Mouse (Mus musculus) kidney, embryonic 16.5 days (tissue): ENCODE measurements around the gene Aff1. TPM values are rescaled to one million over a fixed set of nuclear protein-coding genes. Genes with fewer than 3 reads are reported as not detected.

Experiments
- ATAC-seq: fragments of 200-750 bp; cut with Nextera tagmentation; 2 replicates; pipeline ENCODE4 v1.8.0; 2017; ENCODE audit warnings: moderate TSS enrichment; ENCODE audit not compliant: low FRiP score, low TSS enrichment
- H3K27ac ChIP-seq: fragments of 300-500 bp; sonication (generic); 2 replicates; pipeline ENCODE4 v1.5.1; 2014; ENCODE audit warnings: low read length
- H3K27me3 ChIP-seq: fragments of 300-500 bp; sonication (generic); 2 replicates; pipeline ENCODE4 v1.6.1; 2014; ENCODE audit warnings: low read length, control low read depth, mixed read lengths; ENCODE audit not compliant: insufficient read depth
- H3K36me3 ChIP-seq: fragments of 300-500 bp; sonication (generic); 2 replicates; pipeline ENCODE4 v1.6.1; 2014; ENCODE audit warnings: low read length, control low read depth, mixed read lengths; ENCODE audit not compliant: insufficient read depth
- H3K4me1 ChIP-seq: fragments of 300-500 bp; sonication (generic); 2 replicates; pipeline ENCODE4 v1.6.1; 2014; ENCODE audit warnings: low read length, control low read depth, mixed read lengths; ENCODE audit not compliant: insufficient read depth
- H3K4me2 ChIP-seq: fragments of 300-500 bp; sonication (generic); replicated peaks from 2 replicates; pipeline ENCODE4 v1.6.1; 2014; ENCODE audit warnings: low read depth, low read length
- H3K4me3 ChIP-seq: fragments of 300-500 bp; sonication (generic); 2 replicates; pipeline ENCODE4 v1.5.1; 2014; ENCODE audit warnings: mild to moderate bottlenecking, low read length
- H3K9ac ChIP-seq: fragments of 300-500 bp; sonication (generic); replicated peaks from 2 replicates; pipeline ENCODE4 v1.6.1; 2014; ENCODE audit warnings: low read length
- H3K9me3 ChIP-seq: fragments of 300-500 bp; sonication (generic); 2 replicates; pipeline ENCODE4 v1.6.1; 2016; ENCODE audit warnings: low read length, control low read depth
- WGBS: fragments of 180-500 bp; shearing (Covaris S2); extraction: QIAGEN DNeasy Blood & Tissue Kit; methylation state at CpG from one replicate; pipeline ENCODE4 v1.1.7; 2014; 5-methylcytosine and 5-hydroxymethylcytosine counted together
- polyA plus RNA-seq: library from polyadenylated mRNA; unstranded; fragments of >200 nt; fragmentation: Nextera tagmentation; extraction: Ambion mirVana; gene quantifications from 2 replicates; pipeline ENCODE4 v1.2.1, GENCODE M21; 2015

Gene Aff1
- polyA plus RNA-seq, 1 experiment from 2014 or later: 13.2 TPM

DNA sequence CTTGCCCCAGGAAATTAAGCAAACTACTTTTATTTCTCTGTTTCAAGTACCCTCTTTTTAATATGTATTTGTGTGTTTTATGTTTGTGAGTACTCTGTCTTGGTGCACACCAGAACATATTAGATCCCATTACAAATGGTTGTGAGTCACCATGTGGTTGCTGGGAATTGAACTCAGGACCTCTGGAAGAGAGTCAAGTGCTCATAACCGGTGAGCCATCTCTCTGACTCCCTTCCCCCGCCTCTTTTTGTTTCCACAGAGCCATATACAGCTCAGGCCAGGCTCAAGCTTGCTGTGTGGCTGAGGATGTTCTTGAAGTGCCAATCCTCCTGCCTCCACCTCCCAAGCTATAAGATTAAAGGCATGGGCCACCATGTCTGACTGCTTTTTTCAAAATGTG, 26.3 kb upstream of the Aff1 start:
- Histone ChIP-seq H3K4me3 (no peak overlapping the region), H3K4me2 (no peak overlapping the region), H3K4me1 (no peaks in the 10 kb centered on the region), H3K27me3 (no peaks in the 10 kb centered on the region), H3K9ac (no peak overlapping the region), H3K27ac (no peak overlapping the region), H3K9me3 (no peaks in the 10 kb centered on the region), H3K36me3 (no peaks in the 10 kb centered on the region)
- 61% methylated on average over 2 of the region's 2 CpGs for WGBS
- no peak for ATAC-seq

DNA sequence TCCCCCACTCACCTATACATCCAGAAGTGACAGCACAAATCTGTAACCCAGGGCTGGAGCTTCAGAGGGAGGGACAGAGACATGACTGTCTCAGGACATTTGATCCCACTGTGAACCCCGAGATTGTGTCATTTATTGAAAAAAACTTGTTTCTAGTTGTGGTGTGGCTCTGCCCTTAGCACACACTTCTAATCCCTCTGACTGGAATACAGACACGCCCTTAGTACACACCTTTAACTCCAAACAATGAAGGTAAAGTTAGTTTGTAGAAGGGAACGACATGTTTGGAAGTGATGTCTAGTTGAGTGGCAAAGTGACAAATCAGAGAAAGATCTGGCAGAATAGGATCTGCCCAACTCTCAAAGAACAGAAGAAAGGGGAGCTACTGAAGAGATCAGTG, 20.3 kb upstream of the Aff1 start:
- H3K4me2 ChIP-seq: no peak overlapping the region
- H3K9me3 ChIP-seq: no peaks in the 10 kb centered on the region
- H3K27me3 ChIP-seq: no peaks in the 10 kb centered on the region
- no peak for ATAC-seq
- no peaks in the 10 kb centered on the region for H3K4me1 ChIP-seq
- H3K4me3 ChIP-seq: no peak overlapping the region
- 69% methylated on average over 3 of the region's 3 CpGs for WGBS
- H3K9ac ChIP-seq: no peak overlapping the region
- no peaks in the 10 kb centered on the region for H3K36me3 ChIP-seq
- H3K27ac ChIP-seq: no peak overlapping the region

DNA sequence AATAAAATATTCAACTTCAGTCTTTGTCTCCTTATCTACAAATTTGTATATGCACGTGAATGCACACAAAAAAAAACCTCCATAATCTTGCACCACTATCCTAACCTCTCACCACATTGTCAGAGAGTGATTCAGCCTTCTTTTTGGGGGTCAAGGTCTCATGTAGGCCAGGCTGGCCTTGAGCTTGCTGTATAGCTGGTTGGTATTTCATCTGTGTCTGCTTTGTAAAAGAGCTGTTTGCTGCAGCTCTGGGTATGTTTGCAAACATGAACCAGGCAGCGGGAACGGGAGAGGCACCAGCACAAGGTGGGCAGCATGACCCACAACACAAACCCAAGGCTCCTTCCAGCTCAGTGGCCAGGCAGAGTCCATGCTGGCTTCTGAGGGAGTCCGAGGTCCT, 18.6 kb upstream of the Aff1 start:
- no peak overlapping the region for H3K9ac ChIP-seq
- H3K27ac ChIP-seq: no peak overlapping the region
- no peaks in the 10 kb centered on the region for H3K9me3 ChIP-seq
- no peaks in the 10 kb centered on the region for H3K27me3 ChIP-seq
- H3K36me3 ChIP-seq: no peaks in the 10 kb centered on the region
- WGBS: 68% methylated on average over 4 of the region's 4 CpGs
- H3K4me3 ChIP-seq: no peak overlapping the region
- no peak for ATAC-seq
- no peak overlapping the region for H3K4me2 ChIP-seq
- no peaks in the 10 kb centered on the region for H3K4me1 ChIP-seq

DNA sequence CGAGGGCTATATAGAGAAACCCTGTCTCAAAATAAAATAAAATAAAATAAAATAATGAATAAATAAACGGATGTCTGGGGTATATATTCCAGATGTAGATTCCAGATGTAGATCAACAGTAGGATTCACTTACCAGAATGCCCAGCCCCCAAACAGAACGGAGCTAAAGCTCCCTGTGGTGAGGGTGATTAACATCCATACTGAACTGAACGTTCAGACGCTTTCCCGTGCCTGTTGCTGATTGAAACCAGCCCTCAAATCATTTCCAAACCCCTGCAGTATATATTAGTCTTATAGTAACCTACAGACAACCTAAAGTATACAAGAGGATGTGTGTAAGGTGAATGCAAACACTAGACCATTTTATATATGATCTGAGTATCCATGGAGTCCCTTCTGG, 17.7 kb upstream of the Aff1 start:
- Histone ChIP-seq H3K9me3 (no peaks in the 10 kb centered on the region), H3K27ac (no peak overlapping the region), H3K36me3 (no peaks in the 10 kb centered on the region), H3K9ac (no peak overlapping the region), H3K4me3 (no peak overlapping the region), H3K4me2 (no peak overlapping the region), H3K27me3 (no peaks in the 10 kb centered on the region), H3K4me1 (no peaks in the 10 kb centered on the region)
- WGBS: 66% methylated on average over 6 of the region's 6 CpGs
- ATAC-seq: no peak

DNA sequence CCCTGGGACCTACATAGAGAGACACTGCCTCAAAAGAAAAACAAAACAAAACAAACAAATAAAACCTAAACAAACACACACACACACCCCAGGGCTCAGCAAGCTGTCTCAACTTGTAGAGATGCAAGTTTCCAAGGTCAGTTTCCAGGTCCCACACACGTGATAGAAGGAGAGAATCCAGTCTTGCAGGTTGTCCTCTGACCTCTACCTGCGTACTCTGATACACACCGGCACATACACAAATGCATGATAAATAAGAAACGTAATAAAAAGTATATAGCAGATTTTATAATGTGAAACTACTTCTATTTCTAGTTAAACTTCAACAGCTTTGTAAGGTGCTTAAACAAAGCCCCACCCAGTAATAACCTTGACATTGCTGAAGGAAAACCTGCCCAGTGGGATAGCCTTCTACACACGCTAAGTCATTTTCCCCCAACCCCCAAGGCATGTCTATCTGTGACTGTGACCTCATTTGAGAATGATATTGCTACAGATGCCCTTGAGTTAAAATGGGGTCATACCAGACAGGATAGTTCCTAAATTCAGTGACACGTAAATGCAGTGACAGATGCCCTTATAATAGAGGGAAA, 15.8 kb upstream of the Aff1 start:
- no peak for ATAC-seq
- H3K27ac ChIP-seq: no peak overlapping the region
- H3K27me3 ChIP-seq: no peaks in the 10 kb centered on the region
- 83% methylated on average over 6 of the region's 6 CpGs for WGBS
- no peak overlapping the region for H3K9ac ChIP-seq
- H3K4me1 ChIP-seq: no peaks in the 10 kb centered on the region
- no peaks in the 10 kb centered on the region for H3K36me3 ChIP-seq
- H3K9me3 ChIP-seq: no peaks in the 10 kb centered on the region
- H3K4me2 ChIP-seq: no peak overlapping the region
- H3K4me3 ChIP-seq: no peak overlapping the region

DNA sequence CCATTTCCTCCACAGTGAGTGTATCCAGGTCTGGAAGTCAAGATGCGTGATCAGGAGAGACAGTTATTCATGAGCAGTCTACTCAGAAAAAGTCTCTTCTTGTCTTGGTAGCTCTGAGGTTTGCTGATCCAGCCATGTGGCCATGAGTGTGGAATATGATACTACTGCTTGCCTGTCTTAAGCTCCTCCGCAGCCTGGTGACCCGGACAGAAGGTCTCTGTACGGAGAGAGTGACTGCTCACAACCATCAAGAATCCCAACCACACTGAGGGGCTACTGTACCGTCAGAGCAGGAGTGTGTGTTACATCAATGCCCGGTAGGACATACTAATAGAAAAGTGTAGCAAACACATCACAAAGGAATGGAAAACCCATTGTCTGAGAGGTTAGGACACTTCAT, 14.3 kb upstream of the Aff1 start:
- H3K9me3 ChIP-seq: no peaks in the 10 kb centered on the region
- 48% methylated on average over 6 of the region's 6 CpGs for WGBS
- no peak overlapping the region for H3K4me3 ChIP-seq
- 0 out of 2 replicates have a peak, but pooled peaks have one; percentile 37 for ATAC-seq
- no peaks in the 10 kb centered on the region for H3K4me1 ChIP-seq
- H3K9ac ChIP-seq: no peak overlapping the region
- H3K27ac ChIP-seq: no peak overlapping the region
- no peaks in the 10 kb centered on the region for H3K36me3 ChIP-seq
- no peak overlapping the region for H3K4me2 ChIP-seq
- no peaks in the 10 kb centered on the region for H3K27me3 ChIP-seq

DNA sequence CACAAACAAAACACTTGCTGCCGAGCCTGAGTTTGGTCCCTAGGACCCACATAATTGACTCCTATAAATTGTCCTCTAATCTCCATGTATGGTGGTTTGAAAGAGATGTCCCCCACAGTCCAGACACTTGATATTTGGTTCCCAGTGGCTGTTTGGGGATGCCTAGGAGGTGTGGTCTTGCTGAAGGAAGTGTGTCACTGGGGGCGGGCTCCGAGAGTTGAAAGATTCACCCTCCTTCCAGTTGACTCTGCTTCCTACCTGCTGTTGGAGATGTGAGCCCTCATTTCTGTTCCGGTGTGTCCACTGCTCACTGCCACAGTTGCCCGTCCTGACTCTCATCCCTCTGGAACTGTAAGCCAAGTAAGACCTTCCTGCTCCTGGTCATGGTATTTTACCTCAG, 13.2 kb upstream of the Aff1 start:
- no peak for ATAC-seq
- no peaks in the 10 kb centered on the region for H3K36me3 ChIP-seq
- no peak overlapping the region for H3K27ac ChIP-seq
- H3K9me3 ChIP-seq: no peaks in the 10 kb centered on the region
- 92% methylated on average over 5 of the region's 5 CpGs for WGBS
- no peak overlapping the region for H3K9ac ChIP-seq
- H3K4me3 ChIP-seq: no peak overlapping the region
- no peaks in the 10 kb centered on the region for H3K4me1 ChIP-seq
- no peak overlapping the region for H3K4me2 ChIP-seq
- H3K27me3 ChIP-seq: no peaks in the 10 kb centered on the region

DNA sequence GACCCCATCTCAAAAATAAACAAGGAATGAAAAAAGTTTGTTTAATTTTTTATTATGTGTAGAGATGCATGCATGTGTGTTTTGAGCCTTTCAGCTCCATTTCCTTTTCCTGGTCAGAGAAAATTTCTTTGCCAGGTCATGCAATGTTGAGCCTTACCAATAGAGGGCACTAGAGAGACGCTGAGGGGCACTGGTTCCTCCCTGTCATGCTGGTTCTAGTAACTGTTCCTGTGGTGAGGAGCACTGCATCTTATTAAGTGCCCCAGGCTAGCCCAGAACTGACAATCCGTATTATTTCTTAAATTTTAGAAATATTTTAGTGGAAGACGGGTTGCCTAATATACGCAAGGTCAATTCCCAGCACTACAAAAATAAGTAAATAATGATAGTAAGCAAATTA, 11.8 kb upstream of the Aff1 start:
- Histone ChIP-seq H3K9me3 (no peaks in the 10 kb centered on the region), H3K4me3 (no peak overlapping the region), H3K27ac (no peak overlapping the region), H3K9ac (no peak overlapping the region), H3K4me2 (no peak overlapping the region), H3K36me3 (no peaks in the 10 kb centered on the region), H3K4me1 (no peaks in the 10 kb centered on the region), H3K27me3 (no peaks in the 10 kb centered on the region)
- ATAC-seq: no peak
- WGBS: 51% methylated on average over 4 of the region's 4 CpGs

DNA sequence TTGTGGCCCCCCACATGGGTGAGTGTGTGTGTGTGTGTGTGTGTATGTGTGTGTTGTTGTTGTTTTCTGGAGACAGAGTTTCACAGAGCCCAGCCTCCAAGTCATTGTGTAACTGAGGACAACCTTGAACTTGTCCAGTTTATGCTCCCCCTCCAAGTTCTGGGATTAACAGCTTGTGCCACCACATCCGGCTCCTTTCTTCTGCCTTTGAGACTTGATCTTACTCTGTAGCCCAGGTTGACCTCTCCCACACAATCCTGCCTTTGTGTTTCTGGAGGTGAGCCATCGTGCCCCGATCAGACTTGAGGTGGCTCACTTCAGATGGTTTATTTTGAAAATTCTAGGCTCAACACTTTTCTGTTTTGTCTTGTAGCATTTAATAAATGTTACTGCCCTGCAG, 10.3 kb upstream of the Aff1 start:
- Histone ChIP-seq H3K27me3 (no peaks in the 10 kb centered on the region), H3K4me1 (no peaks in the 10 kb centered on the region), H3K36me3 (no peaks in the 10 kb centered on the region), H3K4me2 (no peak overlapping the region), H3K27ac (no peak overlapping the region), H3K9ac (no peak overlapping the region), H3K4me3 (no peak overlapping the region), H3K9me3 (no peaks in the 10 kb centered on the region)
- ATAC-seq: no peak
- 34% methylated on average over 3 of the region's 3 CpGs for WGBS

DNA sequence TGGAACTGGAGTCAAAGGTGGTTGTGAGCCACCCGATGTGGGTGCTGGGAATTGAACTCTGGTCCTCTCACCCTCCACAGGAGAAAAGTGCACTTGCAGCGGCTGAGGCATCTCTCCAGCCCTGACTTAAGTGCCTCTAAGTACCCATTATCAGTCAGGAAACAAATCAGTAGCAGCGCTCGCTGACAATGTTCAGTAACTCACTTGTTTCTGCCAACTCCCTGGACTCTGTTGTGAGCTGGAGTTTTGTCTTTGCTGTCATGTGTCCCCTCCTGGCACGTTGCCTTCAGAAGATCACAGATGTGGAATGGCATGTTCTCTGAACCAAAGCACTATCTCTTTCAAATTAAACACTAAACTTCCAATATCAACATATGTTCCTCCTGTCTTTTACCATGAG, 2.5 kb upstream of the Aff1 start:
- no peak overlapping the region for H3K4me2 ChIP-seq
- H3K9ac ChIP-seq: no peak overlapping the region
- peaks cover 8% of the 10 kb centered on the region; the same call in 1 of the 2 replicates for H3K27me3 ChIP-seq
- 86% methylated on average over 5 of the region's 5 CpGs for WGBS
- 0 out of 2 replicates have a peak, but pooled peaks cover 3% of the 10 kb centered on the region for H3K4me1 ChIP-seq
- H3K9me3 ChIP-seq: no peaks in the 10 kb centered on the region
- no peak for ATAC-seq
- no peaks in the 10 kb centered on the region for H3K36me3 ChIP-seq
- no peak overlapping the region for H3K4me3 ChIP-seq
- no peak overlapping the region for H3K27ac ChIP-seq
